In genomic region chr7:112237868-112238267, GRCm38 (mm10) we compare ENCODE assay signal across 13 mouse cellular contexts. TPM values are rescaled to one million over a fixed set of nuclear protein-coding genes. Genes with fewer than 3 reads are reported as not detected.
DNase-seq lines count a peak whose midpoint lies in the region; ATAC-seq and TF ChIP-seq lines count a peak whose summit lies in the region.
"Had no signal": no experiment of that assay in that cellular context is flagged by ENCODE, and none has a peak within 500 bp of the region (broad histone marks: within the 10 kb centered on the region; RNA-seq: fewer than 3 reads in every experiment).

No protein-coding gene starts in this region.

- 26% methylated on average over 3 of the region's 3 CpGs for WGBS in heart, adult 2 months
- 45% methylated on average over 3 of the region's 3 CpGs for WGBS in heart, embryonic 12.5 days

- no peak for TF ChIP-seq POLR2A in heart, adult 2 months (IDR thresholded peaks at IDR 0.05; ENCODE audit: insufficient read depth, low read depth, low read length)
- no peak for TF ChIP-seq POLR2A in brain, embryonic 14.5 days (IDR thresholded peaks at IDR 0.05; ENCODE audit: borderline replicate concordance, extremely low read depth, insufficient read depth, insufficient read length, poor library complexity, severe bottlenecking)

- no peaks in the 10 kb centered on the region for H3K27me3 ChIP-seq in heart, adult 2 months (ENCODE audit: control insufficient read depth, insufficient read depth, low read length)
- H3K27me3 ChIP-seq in heart, embryonic 12.5 days (replicated peaks) = no peaks in the 10 kb centered on the region
- H3K27me3 ChIP-seq: hindbrain, embryonic 13.5 days had no signal

- H3K36me3 ChIP-seq in heart, adult 2 months (ENCODE audit: control insufficient read depth, insufficient read depth, low read length) = peaks cover 22% of the 10 kb centered on the region
- peaks cover 91% of the 10 kb centered on the region for H3K36me3 ChIP-seq in heart, embryonic 12.5 days
- H3K36me3 ChIP-seq: forebrain, embryonic 10.5 days; hindbrain, embryonic 13.5 days; midbrain, embryonic 12.5 days had no signal

- peaks cover 6% of the 10 kb centered on the region for H3K79me2 ChIP-seq in heart, adult 2 months (replicated peaks; ENCODE audit: control insufficient read depth, insufficient read depth, low read length)

- peak; percentile 83; the same call in 1 of the 2 replicates for TF ChIP-seq EP300 in heart, adult 2 months (IDR thresholded peaks at IDR 0.05; ENCODE audit: insufficient read depth, low read depth, low read length)

- no peak for ATAC-seq in heart, embryonic 12.5 days (ENCODE audit: insufficient number of reproducible peaks, low FRiP score)

- no peaks in the 10 kb centered on the region for H3K9me3 ChIP-seq in heart, embryonic 12.5 days (replicated peaks)
- H3K9me3 ChIP-seq: forebrain, embryonic 10.5 days; hindbrain, embryonic 13.5 days; midbrain, embryonic 12.5 days had no signal

- DNase-seq in heart, adult 2 months = peak in 1 of 2 experiments; percentile 73
- no peak for DNase-seq in heart, postnatal 25 days (ENCODE audit: low spot score)
- peak; percentile 47 for DNase-seq in brain, embryonic 14.5 days (ENCODE audit: low read depth)
- DNase-seq in kidney, postnatal 36 days = peak; percentile 34 to 43
- DNase-seq in right cerebral cortex, postnatal 25 days = no peak
- DNase-seq in adrenal gland, postnatal 14 days = no peak
- no peak for DNase-seq in right cerebral cortex, postnatal 14 days
- DNase-seq: cerebellum, adult 11 months; thymus, postnatal 25 days had no signal

- no peak for TF ChIP-seq CTCF in heart, adult 2 months (IDR thresholded peaks at IDR 0.05)
- no peak for TF ChIP-seq CTCF in brain, embryonic 14.5 days (IDR thresholded peaks at IDR 0.05; ENCODE audit: borderline replicate concordance, extremely low read depth, insufficient read depth, insufficient read length)

- H3K4me2 ChIP-seq in heart, embryonic 12.5 days = no peak overlapping the region
- H3K4me2 ChIP-seq: hindbrain, embryonic 13.5 days; midbrain, embryonic 12.5 days had no signal

- no peak overlapping the region for H3K4me3 ChIP-seq in heart, adult 2 months
- no peak overlapping the region for H3K4me3 ChIP-seq in heart, embryonic 12.5 days
- H3K4me3 ChIP-seq: forebrain, embryonic 10.5 days; hindbrain, embryonic 13.5 days; midbrain, embryonic 12.5 days had no signal

- H3K27ac ChIP-seq in heart, adult 2 months = peak overlapping the region; percentile 58
- H3K27ac ChIP-seq in heart, embryonic 12.5 days (ENCODE audit: poor library complexity, severe bottlenecking) = peak overlapping the region; percentile 40; the same call in 1 of the 2 replicates
- H3K27ac ChIP-seq: forebrain, embryonic 10.5 days; hindbrain, embryonic 13.5 days; midbrain, embryonic 12.5 days had no signal

- no peak overlapping the region for H3K9ac ChIP-seq in heart, adult 2 months (ENCODE audit: low read depth, low read length)
- no peak overlapping the region for H3K9ac ChIP-seq in heart, embryonic 12.5 days
- H3K9ac ChIP-seq: hindbrain, embryonic 13.5 days; midbrain, embryonic 12.5 days had no signal

- peaks cover 40% of the 10 kb centered on the region for H3K4me1 ChIP-seq in heart, adult 2 months (ENCODE audit: control insufficient read depth, insufficient read depth, low read length)
- peaks cover 88% of the 10 kb centered on the region for H3K4me1 ChIP-seq in heart, embryonic 12.5 days (replicated peaks)

- intact Hi-C loops in heart, adult 2 months (cut with DNase I) = no loop called here
- intact Hi-C loops in heart, postnatal 25 days (cut with DNase I) = no loop called here

RNA-seq across cellular contexts. Expression of gene Mical2, which starts 12.2 kb away (rescaled TPM):
- total RNA-seq in heart, adult 2 months (2021) = 10 to 100 TPM; 87.7 to 89.1 TPM
- 44.8 and 53.7 TPM in 2 replicates for polyA plus RNA-seq in heart, adult 2 months (2012; rRNA removed)
- total RNA-seq in heart, postnatal 25 days (2021) = 100 to 1,000 TPM in 1 of 2 experiments, 10 to 100 TPM in 1; 93.4 to 103 TPM
- polyA plus RNA-seq in brain, embryonic 14.5 days (2012; rRNA removed) = 4.8 TPM in 2 replicates
- 156 and 163 TPM in 2 replicates for polyA plus RNA-seq in heart, embryonic 12.5 days (2016; fragmentation: Nextera tagmentation; extraction: Ambion mirVana)
- 16.5 TPM in 2 replicates for total RNA-seq in adrenal gland, postnatal 14 days (2021)

Comparison
In these comparisons a context has a peak if more than half of its experiments do, and no peak if none do; other contexts are left out.
1. DNase-seq: peak in brain, embryonic 14.5 days (single experiment) and kidney, postnatal 36 days (2 of 2); none in heart, postnatal 25 days (single experiment), right cerebral cortex, postnatal 25 days (single experiment), adrenal gland, postnatal 14 days (single experiment) and right cerebral cortex, postnatal 14 days (single experiment).